Mouse (Mus musculus) gastrocnemius, postnatal 4 days (tissue): ENCODE data around the gene Otud7a. TPM values are rescaled to one million over a fixed set of nuclear protein-coding genes. Genes with fewer than 3 reads are reported as not detected.
"Not testable (repeated sequence)": the region's sequence is repeated elsewhere in the genome, so short reads cannot be mapped to it uniquely, and the experiment has no call there.

Experiments
- DNase-seq, 2 experiments: peaks; one replicate each; pipeline ENCODE4 v3.0.0; 2021 to 2022; ENCODE audit warnings: low spot score in 2 of 2, mixed read lengths in 2 of 2
- total RNA-seq, 2 experiments: library from RNA; stranded (reverse); gene quantifications; 2 replicates each; pipeline ENCODE4 v1.2.3; 2021

The Otud7a gene
- total RNA-seq, 2 experiments from 2014 or later, result 0.29 to 0.34 TPM

GRCm38 (mm10) chr7:63556324-63556723, 111.8 kb downstream of the Otud7a start:
- no peak for DNase-seq

DNA sequence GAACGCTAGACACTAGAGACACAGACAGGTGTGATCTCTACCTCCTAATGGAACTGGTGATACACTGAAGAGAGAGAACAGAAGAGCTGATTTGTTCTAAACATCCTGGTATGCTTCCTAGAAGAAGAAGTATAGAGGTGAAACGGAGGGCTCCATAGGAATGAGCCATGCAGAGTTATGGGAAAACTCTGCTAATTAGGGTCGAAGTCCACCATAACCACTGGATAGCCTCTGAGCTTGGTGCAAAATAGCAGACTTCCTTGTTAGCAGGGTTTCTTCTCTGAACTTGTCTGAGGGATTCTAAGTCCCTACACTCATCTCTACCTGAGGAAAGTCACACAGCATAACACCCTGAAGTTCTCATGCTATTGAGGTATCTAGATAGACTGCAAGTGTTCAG, 114.4 kb downstream of the Otud7a start:
- DNase-seq, result no peak

DNA sequence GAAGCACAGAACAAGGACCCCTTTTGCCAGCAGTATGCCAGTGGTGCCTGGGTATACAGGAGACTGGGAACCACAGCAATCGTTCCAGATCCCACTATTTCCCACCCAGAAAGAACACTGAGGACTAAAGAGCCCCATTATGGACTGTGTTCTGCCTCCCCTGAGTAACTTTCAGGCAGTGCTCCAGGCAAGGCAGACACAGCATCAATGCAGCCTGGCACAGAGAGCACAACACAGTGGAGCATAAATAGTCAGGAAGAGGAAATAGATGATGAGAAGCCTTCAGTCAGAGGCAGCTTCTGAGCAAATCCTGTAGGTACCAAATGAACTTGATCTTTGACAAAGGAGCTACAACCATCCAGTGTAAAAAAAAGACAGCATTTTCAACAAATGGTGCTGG, 115.1 kb downstream of the Otud7a start:
- no peak for DNase-seq

GRCm38 (mm10) chr7:63583310-63583709, 138.8 kb downstream of the Otud7a start:
- DNase-seq, result no peak

- DNase-seq, result no peak
Measured at GRCm38 (mm10) chr7:63586184-63586870, 141.8 kb downstream of the Otud7a start.

DNA sequence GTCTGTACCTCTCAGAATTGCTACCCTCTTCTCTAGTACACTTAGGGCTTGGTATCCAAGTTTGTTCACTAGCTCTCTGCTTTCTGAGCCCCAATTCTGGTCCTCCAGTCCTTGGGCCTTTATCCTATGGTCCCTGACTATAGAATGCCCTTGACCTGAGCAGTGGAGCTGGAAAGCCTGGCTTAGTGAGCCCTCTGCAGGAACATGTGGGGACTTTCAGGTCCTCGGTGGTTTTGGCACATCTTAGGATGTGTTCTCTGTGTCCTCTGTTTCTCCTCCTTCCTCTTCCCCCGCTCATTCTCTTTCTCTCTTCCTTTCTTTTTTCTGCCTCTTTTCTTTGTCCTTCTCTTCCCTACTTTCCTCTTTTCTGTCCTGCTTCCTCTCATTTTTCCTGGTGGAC, 145.8 kb downstream of the Otud7a start:
- DNase-seq, result no peak

- DNase-seq, result no peak
Measured at GRCm38 (mm10) chr7:63591322-63591721, 146.8 kb downstream of the Otud7a start.

DNA sequence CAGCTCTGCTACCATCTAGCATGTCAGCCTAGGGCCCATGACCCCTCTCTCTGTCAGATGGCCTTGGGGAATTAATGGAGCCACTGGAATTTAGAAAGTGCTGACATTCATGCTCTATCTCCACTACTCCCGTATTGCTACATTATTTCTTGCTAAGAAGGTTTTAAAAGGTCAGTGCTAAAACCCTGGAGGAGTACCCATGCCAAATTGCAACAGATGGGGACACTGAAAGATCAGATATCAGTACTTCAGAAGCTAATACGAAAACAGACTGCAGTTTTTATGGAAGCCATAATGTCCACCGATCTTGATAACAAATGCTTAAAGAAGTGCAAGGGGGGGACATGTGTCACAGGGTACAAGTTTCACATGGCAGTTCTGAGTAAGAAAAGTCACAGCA, 147.5 kb downstream of the Otud7a start:
- DNase-seq, result no peak

GRCm38 (mm10) chr7:63604827-63605226, 160.3 kb downstream of the Otud7a start:
- no peak for DNase-seq

DNA sequence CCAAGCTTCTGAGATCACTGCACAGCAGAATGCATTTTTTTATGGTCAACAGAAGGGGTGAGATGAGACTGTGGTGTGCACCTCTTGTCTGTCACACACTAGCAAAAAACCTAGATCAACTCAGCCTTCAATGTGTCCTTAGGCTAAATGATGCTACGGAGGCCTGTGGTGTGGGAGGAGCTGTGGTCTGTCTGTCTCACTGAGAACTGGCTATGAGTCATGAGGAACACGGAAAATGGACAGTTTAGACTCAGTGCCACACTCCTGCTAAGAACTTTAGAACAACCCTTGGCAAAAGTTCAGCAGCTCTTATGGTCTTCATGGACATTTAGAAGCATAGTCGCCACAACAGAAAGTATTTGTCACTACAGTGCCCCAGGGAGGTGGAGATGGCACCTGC, 172.5 kb downstream of the Otud7a start:
- no peak for DNase-seq

DNA sequence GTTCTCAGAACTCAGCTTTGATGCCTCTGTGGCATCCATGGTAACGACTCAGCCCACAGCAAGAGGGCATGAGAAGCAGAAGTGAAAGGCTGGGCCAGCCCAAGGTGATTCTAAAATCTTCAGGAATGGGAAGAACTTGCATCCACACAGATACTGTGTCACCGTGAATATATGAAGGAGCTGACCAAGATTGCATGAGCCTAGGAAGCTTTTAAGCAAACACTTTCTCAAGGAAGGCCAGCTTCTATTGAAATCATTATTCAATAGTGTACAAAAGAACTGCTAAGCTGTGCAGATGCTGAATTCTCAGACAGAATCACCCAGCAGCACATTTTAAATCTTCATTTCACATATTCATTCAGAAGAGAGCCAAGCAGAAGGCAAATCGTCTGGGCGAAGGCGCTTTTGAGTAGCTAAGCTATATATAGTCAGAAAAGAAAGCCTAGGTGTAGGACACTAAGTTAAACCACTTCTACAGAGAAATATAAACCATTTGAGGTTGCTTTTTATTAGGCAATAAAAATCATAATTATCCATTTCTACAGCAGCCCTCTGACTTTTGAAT, 176.3 kb downstream of the Otud7a start:
- no peak for DNase-seq

- DNase-seq, result no peak
Measured at GRCm38 (mm10) chr7:63637651-63638050, 193.1 kb downstream of the Otud7a start.

- DNase-seq, result no peak
Measured at GRCm38 (mm10) chr7:63644002-63644401, 199.5 kb downstream of the Otud7a start.

DNA sequence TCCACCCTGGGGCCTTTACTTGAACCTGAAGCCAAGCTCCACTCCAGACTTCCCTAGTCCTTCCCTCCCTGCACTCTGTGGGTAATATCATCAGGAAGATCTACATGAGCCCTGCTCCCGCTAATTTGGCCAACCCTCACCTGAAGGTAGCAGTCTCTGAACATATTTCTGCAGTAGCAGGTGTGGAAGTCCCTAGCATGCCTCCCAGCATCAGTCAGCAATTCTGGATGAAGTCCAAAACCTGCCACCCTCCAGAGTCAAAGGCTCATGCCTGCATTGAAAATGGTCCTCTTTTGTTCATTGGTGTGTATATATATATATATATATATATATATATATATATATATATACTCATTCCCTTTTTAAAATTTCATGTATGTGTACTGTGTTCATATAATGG, 202.6 kb downstream of the Otud7a start:
- no peak for DNase-seq

DNA sequence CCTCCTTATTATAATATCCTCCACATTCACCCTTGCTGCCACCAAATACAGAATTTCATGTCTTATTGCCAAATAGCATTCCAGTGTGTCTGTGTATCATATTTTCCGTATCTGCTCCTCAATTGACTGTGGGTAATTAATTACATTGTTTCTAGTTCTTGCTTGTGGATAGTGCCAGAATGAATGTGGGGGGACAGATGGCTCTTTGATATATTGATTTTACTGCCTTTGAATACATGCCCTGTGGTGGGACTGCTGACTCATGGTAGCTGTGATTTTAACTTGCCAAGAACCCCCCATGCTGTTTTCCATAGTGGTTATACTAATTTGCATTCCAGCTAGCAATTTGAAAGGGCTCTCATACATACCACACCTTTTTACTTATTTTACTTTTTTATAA, 215.7 kb downstream of the Otud7a start:
- DNase-seq, result no peak

GRCm38 (mm10) chr7:63662757-63663156, 218.2 kb downstream of the Otud7a start:
- no peak for DNase-seq

DNA sequence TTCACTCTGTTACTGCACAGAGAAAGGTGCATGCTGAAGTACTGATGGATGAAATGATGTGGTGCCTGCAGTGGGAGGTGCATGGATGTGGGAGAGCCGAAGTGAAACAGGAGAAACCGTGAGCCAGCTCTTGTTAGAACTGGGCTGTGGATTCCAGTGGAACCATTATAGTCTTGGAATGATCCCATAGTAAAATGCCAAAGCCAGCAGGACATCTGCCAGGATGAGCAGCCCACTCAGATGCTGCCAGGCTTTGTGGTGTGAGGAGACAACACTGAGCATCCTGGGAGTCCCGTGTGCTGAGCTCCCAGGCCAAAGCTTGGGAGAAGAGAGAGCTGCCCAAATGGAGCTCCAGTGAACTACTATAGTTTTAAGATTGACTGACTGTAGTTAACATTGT, 220.9 kb downstream of the Otud7a start:
- no peak for DNase-seq

DNA sequence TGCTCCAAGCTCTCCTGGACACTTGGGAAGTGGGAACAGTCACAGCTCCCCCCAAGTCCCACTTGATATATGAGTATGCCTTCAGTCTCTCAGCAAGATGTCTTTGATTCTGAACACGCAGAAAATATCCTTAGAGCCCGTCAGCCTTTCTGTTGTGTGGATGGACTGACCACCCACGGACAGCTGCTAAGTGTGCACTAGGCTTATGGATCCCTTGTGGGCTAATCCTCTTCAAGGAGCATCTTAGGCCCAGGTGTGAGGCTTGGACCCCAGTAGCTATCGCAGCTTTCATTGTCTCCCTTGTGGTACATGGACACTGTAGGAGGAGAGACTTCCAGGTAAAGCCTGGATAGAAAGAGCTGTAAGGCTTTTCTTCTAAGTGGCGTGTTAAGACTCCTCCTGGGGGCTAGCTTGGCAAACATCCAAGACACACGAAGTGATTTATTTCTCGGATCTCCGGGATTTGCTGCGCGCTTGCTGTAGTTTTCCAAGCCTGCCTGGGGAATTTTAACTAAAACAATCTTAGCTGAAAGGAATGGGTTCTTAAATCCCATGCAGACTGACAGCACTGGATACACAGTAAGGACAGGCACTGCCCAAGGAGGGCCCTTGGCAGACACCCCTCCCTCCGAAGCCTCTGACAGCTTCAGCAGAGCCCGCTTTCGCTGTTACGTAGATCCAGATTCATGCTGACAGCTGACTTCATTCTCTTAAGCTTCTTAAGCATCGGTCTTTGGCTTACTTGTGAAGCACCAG, 223.6 kb downstream of the Otud7a start:
- no peak for DNase-seq

- DNase-seq, result no peak
Measured at GRCm38 (mm10) chr7:63668951-63669350, 224.4 kb downstream of the Otud7a start.

DNA sequence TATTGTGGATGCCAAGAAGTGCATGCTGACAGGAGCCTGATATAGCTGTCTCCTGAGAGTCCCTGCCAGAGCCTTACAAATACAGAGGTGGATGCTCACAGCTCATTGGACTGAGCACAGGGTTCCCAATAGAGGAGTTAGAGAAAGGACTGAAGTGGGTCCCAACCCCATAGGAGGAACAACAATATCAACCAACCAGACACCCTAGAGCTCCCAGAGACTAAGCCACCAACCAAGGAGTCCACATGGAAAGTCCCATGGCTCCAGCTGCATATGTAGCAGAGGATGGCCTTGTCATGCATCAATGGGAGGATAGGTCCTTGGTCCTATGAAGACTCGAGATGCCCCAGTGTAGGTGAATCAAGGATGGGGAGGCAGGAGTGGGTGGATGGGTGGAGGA, 226.4 kb downstream of the Otud7a start:
- DNase-seq, result not testable (repeated sequence)

DNA sequence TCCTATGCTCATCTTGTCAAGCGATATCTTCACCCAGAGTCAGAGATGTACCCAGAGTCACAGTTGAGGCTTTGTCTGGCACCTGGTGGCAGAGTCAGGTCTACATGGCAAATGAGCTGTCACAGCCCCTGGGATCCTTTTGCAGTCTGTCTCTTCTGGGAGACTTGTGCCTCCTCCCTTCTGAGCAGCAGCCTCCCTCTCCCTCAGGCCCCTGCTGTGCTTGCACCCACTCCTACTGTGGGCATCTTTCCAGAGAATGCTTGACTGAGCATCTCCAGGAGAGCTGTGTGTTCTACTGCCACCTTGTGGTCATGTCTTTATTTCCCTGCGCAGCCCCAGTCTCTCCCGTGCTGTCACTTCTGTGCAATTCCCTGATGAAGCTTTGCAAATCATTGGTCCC, 227.4 kb downstream of the Otud7a start:
- DNase-seq, result peak in 1 of 2 experiments; percentile 27

DNA sequence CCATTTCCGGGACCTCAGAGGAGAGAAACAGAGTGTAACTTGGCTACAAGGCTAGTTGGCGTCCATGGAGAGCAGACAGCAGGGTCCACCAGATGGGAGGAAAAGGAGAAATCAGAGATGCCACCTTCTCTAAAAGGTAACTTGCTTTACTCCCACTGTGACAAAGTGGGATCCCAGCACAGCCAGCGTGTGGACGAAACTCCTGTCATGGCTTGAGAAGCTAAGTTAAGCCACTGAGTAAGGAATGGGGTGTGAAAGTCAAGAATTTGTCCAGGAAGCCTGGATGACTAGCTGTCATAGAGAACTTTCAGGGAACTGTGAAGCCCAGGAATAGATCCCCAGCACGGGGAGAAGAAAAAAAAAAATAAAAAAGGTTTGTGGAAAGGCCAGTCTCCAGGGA, 232.1 kb downstream of the Otud7a start:
- no peak for DNase-seq

- DNase-seq, result no peak
Measured at GRCm38 (mm10) chr7:63677149-63677548, 232.6 kb downstream of the Otud7a start.
